Mouse (Mus musculus): ENCODE data around the gene Cdc7. TPM values are rescaled to one million over a fixed set of nuclear protein-coding genes. Genes with fewer than 3 reads are reported as not detected.

The Cdc7 gene
- total RNA-seq, 2 experiments from 2014 or later = 3.1 to 4.6 TPM

DNA sequence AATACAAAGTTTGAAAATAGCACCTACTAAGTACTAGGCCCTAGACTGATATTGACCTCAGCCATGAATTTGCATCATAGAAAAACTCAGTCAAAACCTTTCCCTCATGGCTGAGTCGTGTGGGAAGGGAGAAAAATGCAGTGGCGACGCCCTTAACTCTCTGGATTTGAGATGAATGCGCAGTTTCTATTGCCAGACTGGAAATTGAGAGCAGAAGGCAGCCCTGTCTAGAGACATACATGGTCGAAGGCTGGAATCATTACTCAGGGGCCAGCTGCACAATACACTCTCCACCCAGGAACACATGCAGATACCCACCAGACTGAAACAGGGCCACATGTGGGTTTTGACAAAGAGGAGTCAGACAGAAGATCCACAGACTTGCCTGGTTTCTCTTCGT is 55.8 kb downstream of the Cdc7 start:
- intact Hi-C loops (cut with DNase I) = no loop called here
- DNase-seq = peak in 1 of 2 experiments; percentile 18

DNA sequence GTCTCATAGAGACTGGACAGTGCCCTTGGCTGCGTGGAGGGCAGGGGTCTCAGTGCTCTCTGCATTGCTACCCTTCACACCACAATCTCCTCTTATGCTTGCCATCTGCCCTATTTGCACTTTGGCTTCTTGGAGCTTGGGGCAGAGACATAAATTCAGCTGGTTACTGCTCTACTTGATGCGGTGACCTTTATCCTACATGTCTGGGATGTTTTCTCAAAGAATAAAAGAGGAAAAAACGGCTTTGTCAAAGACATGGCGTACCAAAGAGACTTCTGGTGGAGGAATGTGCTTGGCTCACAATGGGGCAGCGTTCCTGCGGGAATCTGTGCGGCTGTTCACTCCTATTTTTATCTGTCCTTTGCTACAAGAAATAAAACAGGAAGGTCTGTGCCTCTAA is 56.2 kb downstream of the Cdc7 start:
- intact Hi-C loops (cut with DNase I) = no loop called here
- DNase-seq = peak in 1 of 2 experiments; percentile 26

DNA sequence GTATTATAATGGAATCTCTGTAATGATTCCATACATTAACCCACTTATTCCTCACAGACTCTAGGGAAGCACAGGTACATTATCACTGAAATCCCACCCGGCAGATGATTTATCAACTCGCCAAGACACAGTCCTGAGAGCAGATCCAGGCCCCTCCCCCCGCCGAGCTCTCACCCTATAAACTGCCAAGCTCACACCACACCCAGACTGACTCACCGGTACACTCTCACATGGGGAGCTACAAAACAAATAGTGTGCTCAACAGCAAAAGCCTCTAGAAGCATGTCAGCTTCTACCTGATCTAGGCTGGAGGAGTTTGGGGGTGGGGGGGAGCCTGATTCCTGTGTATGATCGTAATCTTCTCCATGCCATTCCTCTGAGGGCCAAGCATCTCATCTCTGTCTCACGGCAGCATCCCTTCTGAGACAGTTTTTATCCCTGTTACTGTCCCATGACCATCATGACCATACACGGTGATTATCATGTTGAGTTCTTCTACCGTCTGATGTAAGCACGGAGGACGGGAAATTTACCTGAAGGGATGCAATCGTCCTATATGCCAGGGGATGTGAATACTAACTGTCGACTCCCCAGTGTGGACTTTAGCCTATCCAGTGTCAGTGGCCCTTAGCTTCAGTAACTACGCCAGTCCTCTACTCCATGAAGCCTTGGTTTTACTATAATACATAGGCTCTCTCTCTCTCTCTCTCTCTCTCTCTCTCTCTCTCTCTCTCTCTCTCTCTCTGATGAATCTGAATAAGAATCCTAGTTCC is 57.4 kb downstream of the Cdc7 start:
- intact Hi-C loops (cut with DNase I) = no loop called here
- DNase-seq = no peak

DNA sequence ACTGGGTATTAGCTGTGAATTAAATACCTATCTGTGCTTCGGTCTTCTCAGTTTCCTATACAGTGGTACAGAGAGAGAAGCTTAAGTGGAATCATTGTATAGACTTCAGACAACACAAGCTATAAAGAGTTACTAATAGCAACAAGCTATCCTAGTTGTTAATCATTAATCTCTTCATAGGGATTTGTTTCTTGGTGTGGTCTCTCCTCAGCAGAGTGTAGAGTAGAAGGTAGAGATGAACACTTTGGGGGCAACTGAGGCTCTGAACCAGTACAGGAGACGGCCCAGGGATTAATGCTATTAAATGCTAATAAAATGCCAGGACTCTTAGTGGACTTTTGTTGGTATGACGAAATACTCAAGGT is 57.9 kb downstream of the Cdc7 start:
- intact Hi-C loops (cut with DNase I) = no loop called here
- DNase-seq = no peak

DNA sequence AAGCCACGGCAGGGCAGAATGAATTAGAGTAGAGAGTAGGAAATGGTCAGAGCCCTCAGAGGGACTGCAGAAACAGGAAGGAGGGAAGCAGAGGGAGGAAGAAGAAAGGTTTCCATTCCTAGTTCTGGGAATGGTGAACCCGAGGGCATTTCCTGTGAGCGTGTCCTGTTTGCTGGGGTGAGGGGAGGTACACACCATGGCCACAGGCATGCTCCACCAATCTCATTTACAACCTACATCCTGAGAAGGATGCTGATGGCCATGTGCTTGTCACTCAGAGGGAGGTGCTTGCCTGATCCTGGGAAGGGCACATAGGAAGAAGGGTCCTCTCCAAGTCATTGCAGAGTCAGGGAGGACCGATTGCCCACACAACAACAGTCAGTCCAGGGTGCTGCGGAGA is 59.8 kb downstream of the Cdc7 start:
- DNase-seq = no peak
- intact Hi-C loops (cut with DNase I) = no loop called here

DNA sequence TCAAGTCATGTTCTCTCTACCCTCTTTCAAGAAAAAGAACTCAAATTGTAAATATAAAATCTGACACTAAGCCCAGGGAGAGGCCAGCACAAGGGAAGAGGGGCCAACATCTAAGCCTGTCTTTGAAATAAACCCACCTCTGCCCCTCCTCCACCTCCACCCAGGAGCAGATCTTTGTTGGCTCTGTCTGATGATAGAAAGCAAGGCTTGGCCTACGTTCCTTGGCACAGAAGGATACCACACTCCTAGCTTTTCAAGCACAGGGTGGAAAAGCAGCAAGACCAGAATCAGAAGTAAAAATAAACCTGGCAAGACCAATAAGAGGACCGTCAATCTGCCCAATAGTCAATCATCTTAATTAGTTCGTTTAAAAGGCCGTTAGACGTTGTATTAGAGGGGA is 61.2 kb downstream of the Cdc7 start:
- no peak for DNase-seq

DNA sequence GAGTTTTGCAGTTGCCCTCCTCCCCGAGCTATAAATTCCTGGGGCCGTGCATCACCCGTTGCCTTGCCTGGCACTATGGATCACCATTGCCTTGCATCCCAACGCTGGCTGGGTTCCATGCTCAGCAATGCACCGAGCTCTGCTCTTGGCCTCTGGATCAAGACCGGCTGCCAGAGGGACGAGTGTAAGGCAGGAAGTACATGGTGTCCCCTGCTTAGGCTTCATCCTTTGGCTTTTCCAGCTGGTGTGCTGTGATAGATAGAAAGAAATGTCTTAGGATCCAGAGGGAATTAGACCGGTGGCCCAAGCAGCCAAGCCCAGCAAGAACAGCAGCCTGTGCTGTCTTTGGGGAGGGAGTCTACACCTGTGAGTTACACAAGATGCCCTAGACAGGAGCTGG is 61.7 kb downstream of the Cdc7 start:
- peak; percentile 50 to 62 for DNase-seq
- intact Hi-C loops (cut with DNase I) = no loop called here

More for the DNA sequence above, 61.2 kb downstream of the Cdc7 start:
- intact Hi-C loops (cut with DNase I) = no loop called here

DNA sequence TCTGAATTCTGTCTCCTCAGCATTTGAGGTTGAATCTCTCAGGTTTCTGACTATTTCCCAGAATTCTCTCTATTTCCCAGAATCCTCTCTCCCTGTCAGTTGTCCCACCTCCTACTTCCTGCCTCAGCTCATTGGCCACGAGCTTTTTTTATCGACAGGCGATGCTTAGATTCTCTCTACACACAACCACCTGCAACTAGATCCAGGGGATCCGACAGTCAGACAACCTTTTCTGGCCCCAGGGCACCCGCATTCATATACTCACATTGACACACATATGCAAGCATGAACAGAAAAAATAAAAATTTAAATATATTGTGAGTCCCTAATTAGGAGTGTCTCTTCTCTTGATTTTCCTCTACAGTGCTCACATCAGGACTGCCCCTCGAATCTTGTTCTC is 63.5 kb downstream of the Cdc7 start:
- intact Hi-C loops (cut with DNase I) = no loop called here
- no peak for DNase-seq

DNA sequence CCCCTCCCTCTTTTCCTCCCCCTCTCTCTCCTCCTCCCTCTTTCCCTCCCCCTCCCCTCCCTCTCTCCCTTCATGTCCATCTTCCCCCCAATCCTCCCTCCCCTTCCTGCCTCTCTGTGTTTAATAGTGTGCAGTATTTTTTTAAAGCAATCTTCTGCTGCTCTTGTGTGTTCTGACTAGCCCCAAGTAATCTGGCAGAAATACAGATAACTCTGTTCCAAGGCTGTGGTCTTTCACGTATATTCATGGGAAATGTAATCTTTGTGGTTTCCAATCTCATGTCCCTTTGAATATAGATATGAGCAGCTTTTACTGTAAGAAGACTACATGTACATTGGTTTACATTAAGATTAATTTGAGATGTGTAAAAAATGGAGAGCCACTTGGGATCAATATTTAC is 64.4 kb downstream of the Cdc7 start:
- intact Hi-C loops (cut with DNase I) = no loop called here
- no peak for DNase-seq

DNA sequence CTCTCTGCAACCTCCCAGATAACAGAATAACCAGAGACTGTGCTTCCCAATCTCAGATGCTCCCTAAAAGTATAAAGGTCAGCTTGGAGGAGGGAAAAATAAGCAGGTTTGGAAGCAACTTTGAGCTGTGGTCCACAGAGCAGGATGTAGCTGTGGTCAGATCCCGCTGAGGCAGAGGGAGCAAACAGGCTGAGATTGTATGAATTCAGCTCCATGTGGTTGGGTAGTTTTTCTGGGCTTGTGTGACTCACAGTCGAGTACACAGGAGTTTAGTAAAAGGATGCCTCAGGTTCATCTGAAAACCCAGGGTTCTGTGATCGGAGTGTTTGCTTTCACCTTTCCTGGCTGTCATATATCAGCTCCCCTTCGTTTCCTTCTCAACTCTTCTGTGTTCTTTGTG is 65.7 kb downstream of the Cdc7 start:
- DNase-seq = no peak
- intact Hi-C loops (cut with DNase I) = no loop called here

DNA sequence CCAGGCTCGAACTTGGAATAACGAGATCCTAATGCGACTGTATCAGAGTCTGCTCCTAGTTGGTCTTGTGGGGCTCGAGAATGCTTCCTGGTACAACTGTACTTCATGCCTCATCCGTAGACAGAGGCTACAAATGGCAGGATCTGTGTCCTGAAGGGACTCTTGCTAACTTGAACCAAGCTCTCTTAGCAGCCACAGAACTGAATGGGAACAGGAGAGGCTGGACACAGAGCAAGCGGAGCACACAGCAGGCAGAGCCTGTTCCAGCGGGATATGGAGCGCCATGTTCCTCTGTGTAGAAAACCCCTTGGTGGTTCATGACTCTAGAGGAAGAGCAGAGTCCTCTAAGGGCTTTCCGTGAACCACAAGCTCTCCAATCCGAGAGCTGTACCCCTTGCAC is 66.7 kb downstream of the Cdc7 start:
- DNase-seq = no peak
- intact Hi-C loops (cut with DNase I) = no loop called here

Other genes with a start within 250 kb of the Cdc7 start
- not detected for gene Hfm1, start 38.0 kb upstream of the Cdc7 start, total RNA-seq (2021)